In genomic region chr2:77918474-77918873, GRCm38 (mm10) we compare ENCODE assay signal across 12 mouse cellular contexts. TPM values are rescaled to one million over a fixed set of nuclear protein-coding genes. Genes with fewer than 3 reads are reported as not detected.
DNase-seq lines count a peak whose midpoint lies in the region; ATAC-seq and TF ChIP-seq lines count a peak whose summit lies in the region.
"Had no signal": no experiment of that assay in that cellular context is flagged by ENCODE, and none has a peak within 500 bp of the region (broad histone marks: within the 10 kb centered on the region; RNA-seq: fewer than 3 reads in every experiment).

No protein-coding gene starts in this region.

- H3K9ac ChIP-seq in forebrain, embryonic 12.5 days: no peak overlapping the region
- H3K9ac ChIP-seq: embryonic facial prominence, embryonic 12.5 days had no signal

- 85% methylated on average over 3 of the region's 3 CpGs for WGBS in forebrain, embryonic 12.5 days

- no peak for ATAC-seq in forebrain, embryonic 12.5 days (ENCODE audit: low FRiP score)
- ATAC-seq: forebrain, embryonic 14.5 days; forebrain, embryonic 16.5 days had no signal

- no peaks in the 10 kb centered on the region for H3K9me3 ChIP-seq in forebrain, embryonic 12.5 days
- H3K9me3 ChIP-seq: embryonic facial prominence, embryonic 10.5 days; embryonic facial prominence, embryonic 12.5 days had no signal

- no peak overlapping the region for H3K4me2 ChIP-seq in forebrain, embryonic 12.5 days
- H3K4me2 ChIP-seq: embryonic facial prominence, embryonic 12.5 days had no signal

- TF ChIP-seq POLR2A in bone marrow macrophage, adult 2 months (IDR thresholded peaks at IDR 0.05; ENCODE audit: borderline replicate concordance, low read depth, low read length): no peak

- H3K36me3 ChIP-seq in forebrain, embryonic 12.5 days (replicated peaks): peaks cover 61% of the 10 kb centered on the region

- peaks cover 23% of the 10 kb centered on the region for H3K4me1 ChIP-seq in bone marrow macrophage, adult 2 months (ENCODE audit: control insufficient read depth, insufficient read depth, low read length)
- H3K4me1 ChIP-seq in forebrain, embryonic 12.5 days: no peaks in the 10 kb centered on the region
- H3K4me1 ChIP-seq: embryonic facial prominence, embryonic 10.5 days; embryonic facial prominence, embryonic 12.5 days had no signal

- DNase-seq in heart, adult 11 months: peak; percentile 2
- no peak for DNase-seq in heart, adult 18-20 months
- peak; percentile 67 for DNase-seq in 3T3-L1 (ENCODE audit: low read depth, low spot score)
- DNase-seq: adrenal gland, adult 8-10 months; adrenal gland, postnatal 14 days; adrenal gland, postnatal 36 days had no signal

- H3K27me3 ChIP-seq in forebrain, embryonic 12.5 days: no peaks in the 10 kb centered on the region
- H3K27me3 ChIP-seq: embryonic facial prominence, embryonic 12.5 days had no signal

- TF ChIP-seq CTCF in bone marrow macrophage, adult 2 months (IDR thresholded peaks at IDR 0.05; ENCODE audit: low read depth, low read length): no peak

- H3K4me3 ChIP-seq in bone marrow macrophage, adult 2 months (ENCODE audit: insufficient read depth, low read length): no peak overlapping the region
- no peak overlapping the region for H3K4me3 ChIP-seq in forebrain, embryonic 12.5 days (replicated peaks)
- H3K4me3 ChIP-seq: embryonic facial prominence, embryonic 10.5 days; embryonic facial prominence, embryonic 12.5 days had no signal

- peak overlapping the region; percentile 28; the same call in 1 of the 2 replicates for H3K27ac ChIP-seq in bone marrow macrophage, adult 2 months (ENCODE audit: insufficient read depth, low read depth, low read length)
- no peak overlapping the region for H3K27ac ChIP-seq in forebrain, embryonic 12.5 days
- H3K27ac ChIP-seq: embryonic facial prominence, embryonic 10.5 days; embryonic facial prominence, embryonic 12.5 days had no signal

RNA-seq across cellular contexts. Expression of gene Cwc22, which starts 27.7 kb away (rescaled TPM):
- 10 to 100 TPM; 11.1 to 11.9 TPM for total RNA-seq in heart, adult 18-20 months (2021)
- polyA plus RNA-seq in bone marrow macrophage, adult 2 months (2012; ENCODE audit: insufficient read depth, insufficient read length, missing spikeins): 27.9 and 28.8 TPM in 2 replicates
- 36.9 and 37.3 TPM in 2 replicates for polyA plus RNA-seq in forebrain, embryonic 12.5 days (2016; fragmentation: Nextera tagmentation; extraction: Ambion mirVana)

Comparison
In these comparisons a context has a peak if more than half of its experiments do, and no peak if none do; other contexts are left out.
1. DNase-seq: peak in heart, adult 11 months (single experiment) and 3T3-L1 (single experiment); none in heart, adult 18-20 months (0 of 2).